Mouse (Mus musculus) neutrophil, adult 65 days (primary cell): ENCODE data around the gene Olfr213. TPM values are rescaled to one million over a fixed set of nuclear protein-coding genes. Genes with fewer than 3 reads are reported as not detected.

ENCODE experiments used
- total RNA-seq: library from RNA; stranded (reverse); gene quantifications from 2 replicates; pipeline ENCODE4 v1.2.4, GENCODE M21; 2023

Gene Olfr213
- not detected in 2 replicates for total RNA-seq

GRCm38 (mm10) chr6:116538156-116538555 is at the start of gene Olfr213:
Gene Olfr213 (plus strand): TSS chr6:116538456.

GRCm38 (mm10) chr6:116488791-116489190 is 49.5 kb upstream of the Olfr213 start, which contains the start of gene Olfr211:
Gene Olfr211 (plus strand): TSS chr6:116489091.

GRCm38 (mm10) chr6:116506302-116507003 is 31.8 kb upstream of the Olfr213 start, which contains the start of gene Olfr212:
Gene Olfr212 (plus strand): TSS chr6:116506516.

GRCm38 (mm10) chr6:116550841-116551240 is 12.6 kb downstream of the Olfr213 start, which contains the start of gene Gm5580:
Gene Gm5580 (plus strand): TSS chr6:116551141.

GRCm38 (mm10) chr6:116553935-116554334 is 15.7 kb downstream of the Olfr213 start, which contains the start of gene Olfr214:
Gene Olfr214 (plus strand): TSS chr6:116554235.

GRCm38 (mm10) chr6:116584095-116584494 is 45.8 kb downstream of the Olfr213 start, which contains the start of gene Olfr215:
Gene Olfr215 (minus strand): TSS chr6:116584195.

Other genes starting within 250 kb of the Olfr213 start
- 15.1 and 21.4 TPM in 2 replicates for gene March8, start 200.4 kb upstream of the Olfr213 start, total RNA-seq
- gene Alox5, start 77.3 kb upstream of the Olfr213 start, total RNA-seq = 294 and 307 TPM in 2 replicates
- gene Olfr211, start 49.4 kb upstream of the Olfr213 start, total RNA-seq = not detected in 2 replicates
- gene Olfr212, start 31.9 kb upstream of the Olfr213 start, total RNA-seq = 0.35 TPM in 1 of 2 replicates, not detected in the other
- 0.82 and 2.3 TPM in 2 replicates for gene Gm5580, start 12.7 kb downstream of the Olfr213 start, total RNA-seq
- gene Olfr214, start 15.8 kb downstream of the Olfr213 start, total RNA-seq = not detected in 2 replicates
- not detected in 2 replicates for gene Olfr215, start 45.7 kb downstream of the Olfr213 start, total RNA-seq
- gene Zfp422, start 90.5 kb downstream of the Olfr213 start, total RNA-seq = 10.8 and 11.1 TPM in 2 replicates
- 0.98 TPM in 1 of 2 replicates, not detected in the other for gene Depp1, start 112.2 kb downstream of the Olfr213 start, total RNA-seq
- 82.7 and 104 TPM in 2 replicates for gene Rassf4, start 135.5 kb downstream of the Olfr213 start, total RNA-seq
- 0.20 and 0.22 TPM in 2 replicates for gene Tmem72, start 178.5 kb downstream of the Olfr213 start, total RNA-seq